Mouse (Mus musculus): ENCODE data around the gene Limk1. TPM values are rescaled to one million over a fixed set of nuclear protein-coding genes. Genes with fewer than 3 reads are reported as not detected.

The Limk1 gene
- polyA plus RNA-seq, 1 experiment, result 6.4 TPM

DNA sequence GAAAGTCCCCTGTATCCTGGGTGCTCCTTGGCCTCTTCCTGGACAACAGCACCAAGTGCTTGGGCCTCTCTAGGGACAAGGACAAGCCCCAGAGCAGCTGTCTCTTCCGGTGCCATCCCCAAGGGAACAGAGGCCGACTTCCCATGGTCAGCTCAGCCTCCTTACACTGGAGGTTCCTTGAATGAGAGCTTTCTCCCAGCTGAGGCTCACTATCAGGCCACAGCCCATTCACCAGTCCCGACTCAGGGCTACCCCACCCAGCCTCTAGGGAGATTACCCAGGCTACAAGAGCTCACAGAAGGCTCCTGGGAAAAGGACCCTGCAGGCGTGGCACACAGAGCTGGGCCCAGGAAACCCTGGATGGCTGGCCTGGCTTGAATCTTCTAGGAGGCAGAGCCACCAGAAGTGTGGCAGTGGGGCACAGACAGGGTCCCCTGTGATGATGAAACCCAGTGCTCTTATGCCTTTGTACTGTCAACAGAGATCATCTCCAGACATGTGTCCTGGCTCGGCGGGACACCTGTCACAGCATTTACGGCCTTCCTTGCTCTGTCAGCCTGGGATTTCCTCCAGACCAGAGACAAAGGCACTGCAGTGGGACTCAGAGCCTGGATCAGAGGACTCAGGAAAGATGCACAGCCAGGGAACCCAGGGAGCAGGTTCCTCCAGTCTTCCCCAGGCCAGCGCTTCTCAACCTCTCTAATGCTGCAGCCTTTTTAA lies 9.4 kb downstream of the Limk1 start:
- Histone ChIP-seq H3K4me1 (ENCODE audit: control insufficient read depth, insufficient read depth, insufficient read length, low read length) (peaks cover 18% of the 10 kb centered on the region), H3K36me3 (ENCODE audit: control insufficient read depth, insufficient read depth, low read length) (no peaks in the 10 kb centered on the region), H3K4me3 (ENCODE audit: low read depth, low read length) (no peak overlapping the region), H3K27ac (ENCODE audit: insufficient read depth, low read depth, low read length) (no peak overlapping the region; the same call in 1 of the 2 replicates), H3K27me3 (ENCODE audit: control insufficient read depth, insufficient read depth, low read length) (no peaks in the 10 kb centered on the region)
- no peak for TF ChIP-seq CTCF (IDR thresholded peaks at IDR 0.05; ENCODE audit: extremely low read depth, insufficient read length, insufficient replicate concordance, low read depth, low read length)
- TF ChIP-seq POLR2A (IDR thresholded peaks at IDR 0.05; ENCODE audit: low read depth, low read length), result no peak
- WGBS, result 51% methylated on average over 8 of the region's 8 CpGs

DNA sequence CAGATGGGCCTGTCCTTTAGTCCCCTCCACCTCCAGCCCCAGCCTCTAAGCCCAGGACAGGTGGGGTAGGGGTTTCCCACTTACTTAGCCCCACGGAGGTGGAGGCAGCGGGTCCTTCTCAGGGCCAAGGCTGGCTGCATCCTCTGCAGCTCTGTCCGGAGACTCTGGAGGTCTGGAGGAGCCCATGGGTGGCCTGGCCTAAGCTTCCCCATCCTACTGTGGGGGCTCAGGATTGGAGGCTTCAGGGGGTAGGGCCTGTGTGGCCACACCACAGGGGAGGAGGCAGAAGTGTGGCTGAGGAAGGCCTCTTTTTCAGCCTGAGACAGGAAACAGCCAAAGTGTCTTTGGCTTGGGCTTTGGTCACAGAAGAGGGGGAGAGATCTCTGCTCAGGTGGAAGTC lies 10.4 kb downstream of the Limk1 start:
- Histone ChIP-seq H3K4me1 (ENCODE audit: control insufficient read depth, insufficient read depth, insufficient read length, low read length) (peaks cover 18% of the 10 kb centered on the region), H3K36me3 (ENCODE audit: control insufficient read depth, insufficient read depth, low read length) (no peaks in the 10 kb centered on the region), H3K4me3 (ENCODE audit: low read depth, low read length) (peak overlapping the region; percentile 46), H3K27me3 (ENCODE audit: control insufficient read depth, insufficient read depth, low read length) (no peaks in the 10 kb centered on the region), H3K27ac (ENCODE audit: insufficient read depth, low read depth, low read length) (peak overlapping the region; percentile 26; the same call in 1 of the 2 replicates)
- 75% methylated on average over 3 of the region's 3 CpGs for WGBS
- TF ChIP-seq CTCF (IDR thresholded peaks at IDR 0.05; ENCODE audit: extremely low read depth, insufficient read length, insufficient replicate concordance, low read depth, low read length) (no peak), POLR2A (IDR thresholded peaks at IDR 0.05; ENCODE audit: low read depth, low read length) (peak; percentile 42; the same call in 1 of the 2 replicates)

DNA sequence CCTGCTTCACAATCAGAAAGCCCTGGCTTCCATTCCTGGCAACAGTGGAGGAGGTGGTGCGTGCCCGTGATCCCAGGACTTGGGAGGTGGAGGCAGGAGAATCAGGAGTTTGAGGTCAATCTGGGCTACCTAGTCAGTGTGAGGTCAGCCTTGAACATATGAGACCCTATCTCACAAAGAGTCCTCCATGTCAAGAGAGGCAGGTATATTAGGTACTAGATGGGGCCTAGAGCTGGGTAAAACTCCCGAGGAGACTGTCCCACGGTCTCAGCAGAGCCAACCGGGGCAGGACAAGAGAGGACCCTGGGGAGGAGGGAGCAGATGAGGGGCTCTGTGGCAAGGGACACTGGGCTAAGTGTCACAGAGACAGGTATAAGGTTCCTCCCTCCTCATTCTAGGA lies 10.9 kb downstream of the Limk1 start:
- Histone ChIP-seq H3K36me3 (ENCODE audit: control insufficient read depth, insufficient read depth, low read length) (no peaks in the 10 kb centered on the region), H3K27ac (ENCODE audit: insufficient read depth, low read depth, low read length) (peak overlapping the region; percentile 17), H3K4me3 (ENCODE audit: low read depth, low read length) (peak overlapping the region; percentile 46), H3K27me3 (ENCODE audit: control insufficient read depth, insufficient read depth, low read length) (no peaks in the 10 kb centered on the region), H3K4me1 (ENCODE audit: control insufficient read depth, insufficient read depth, insufficient read length, low read length) (peaks cover 18% of the 10 kb centered on the region)
- WGBS, result 88% methylated on average over 5 of the region's 5 CpGs
- no peak for TF ChIP-seq CTCF (IDR thresholded peaks at IDR 0.05; ENCODE audit: extremely low read depth, insufficient read length, insufficient replicate concordance, low read depth, low read length)

DNA sequence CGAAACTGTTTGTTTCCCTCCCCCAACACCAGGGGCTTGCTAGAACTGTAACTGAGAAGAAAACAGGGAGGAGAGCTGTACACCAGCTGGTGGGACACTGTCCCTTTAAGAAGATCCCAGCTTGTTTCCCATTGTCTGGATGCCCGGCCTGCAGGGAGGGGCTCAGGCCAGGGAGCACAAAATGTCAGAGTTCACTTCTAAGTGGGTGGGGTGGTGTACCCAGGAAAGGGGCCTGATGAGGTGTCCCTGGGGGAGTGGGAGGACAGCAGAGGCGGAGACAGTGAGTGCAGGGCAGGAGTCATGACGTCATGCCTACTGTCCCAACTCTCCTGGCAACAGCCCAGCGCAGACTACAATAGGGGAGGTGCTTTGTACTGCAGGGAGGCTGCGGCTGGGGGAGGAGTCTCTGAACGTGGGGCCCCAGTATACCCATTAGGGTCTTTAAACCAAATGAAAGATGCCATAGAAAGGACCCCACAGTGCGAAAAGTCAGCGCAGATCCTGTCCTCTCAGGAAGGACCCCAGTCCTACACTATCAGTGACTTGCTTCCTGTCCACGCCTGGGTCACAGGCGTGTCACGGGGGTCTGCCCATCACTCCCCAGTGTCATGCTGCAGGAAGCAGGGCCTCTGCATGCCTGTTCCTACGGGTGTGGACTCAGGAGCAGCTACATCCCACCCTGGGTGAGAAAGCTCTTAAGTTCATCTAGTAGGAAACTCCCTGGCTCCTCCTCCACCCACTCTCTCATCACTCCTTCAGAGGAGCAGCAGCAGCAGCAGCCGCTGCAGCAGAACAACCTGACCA lies 12.2 kb downstream of the Limk1 start:
- no peaks in the 10 kb centered on the region for H3K36me3 ChIP-seq (ENCODE audit: control insufficient read depth, insufficient read depth, low read length)
- 8% methylated on average over 14 of the region's 14 CpGs for WGBS

DNA sequence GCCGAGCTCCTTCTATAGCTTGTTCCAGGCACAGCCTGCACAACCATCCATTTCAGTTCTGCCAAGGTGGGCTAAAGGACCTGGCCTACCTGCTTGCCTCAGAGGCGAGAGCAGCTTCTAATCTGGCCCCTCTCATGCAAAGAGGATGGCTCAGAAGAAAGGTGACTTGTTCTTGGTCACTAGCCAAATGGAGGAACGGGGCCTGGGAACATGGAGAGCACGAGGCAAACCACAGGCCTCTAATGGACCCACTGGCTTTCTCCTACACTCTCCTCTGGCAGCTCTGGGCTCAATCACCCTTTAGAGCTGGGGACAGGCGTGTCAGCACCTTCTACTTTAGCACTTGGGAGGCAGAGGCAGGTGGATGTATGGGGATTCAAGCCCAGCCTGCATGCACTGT lies 13.4 kb downstream of the Limk1 start:
- TF ChIP-seq POLR2A (IDR thresholded peaks at IDR 0.05; ENCODE audit: low read depth, low read length) (no peak), CTCF (IDR thresholded peaks at IDR 0.05; ENCODE audit: extremely low read depth, insufficient read length, insufficient replicate concordance, low read depth, low read length) (no peak)
- H3K36me3 ChIP-seq (ENCODE audit: control insufficient read depth, insufficient read depth, low read length), result no peaks in the 10 kb centered on the region
- no peak overlapping the region for H3K27ac ChIP-seq (ENCODE audit: insufficient read depth, low read depth, low read length)
- no peak overlapping the region for H3K4me3 ChIP-seq (ENCODE audit: low read depth, low read length)
- peaks cover 15% of the 10 kb centered on the region for H3K4me1 ChIP-seq (ENCODE audit: control insufficient read depth, insufficient read depth, insufficient read length, low read length)
- H3K27me3 ChIP-seq (ENCODE audit: control insufficient read depth, insufficient read depth, low read length), result no peaks in the 10 kb centered on the region
- 76% methylated on average over 5 of the region's 5 CpGs for WGBS

More for the DNA sequence above, 12.2 kb downstream of the Limk1 start:
- peaks cover 18% of the 10 kb centered on the region for H3K4me1 ChIP-seq (ENCODE audit: control insufficient read depth, insufficient read depth, insufficient read length, low read length)
- H3K27me3 ChIP-seq (ENCODE audit: control insufficient read depth, insufficient read depth, low read length), result no peaks in the 10 kb centered on the region
- H3K27ac ChIP-seq (ENCODE audit: insufficient read depth, low read depth, low read length), result peak overlapping the region; percentile 40
- H3K4me3 ChIP-seq (ENCODE audit: low read depth, low read length), result peak overlapping the region; percentile 45
- TF ChIP-seq CTCF (IDR thresholded peaks at IDR 0.05; ENCODE audit: extremely low read depth, insufficient read length, insufficient replicate concordance, low read depth, low read length) (no peak), POLR2A (IDR thresholded peaks at IDR 0.05; ENCODE audit: low read depth, low read length) (no peak)

DNA sequence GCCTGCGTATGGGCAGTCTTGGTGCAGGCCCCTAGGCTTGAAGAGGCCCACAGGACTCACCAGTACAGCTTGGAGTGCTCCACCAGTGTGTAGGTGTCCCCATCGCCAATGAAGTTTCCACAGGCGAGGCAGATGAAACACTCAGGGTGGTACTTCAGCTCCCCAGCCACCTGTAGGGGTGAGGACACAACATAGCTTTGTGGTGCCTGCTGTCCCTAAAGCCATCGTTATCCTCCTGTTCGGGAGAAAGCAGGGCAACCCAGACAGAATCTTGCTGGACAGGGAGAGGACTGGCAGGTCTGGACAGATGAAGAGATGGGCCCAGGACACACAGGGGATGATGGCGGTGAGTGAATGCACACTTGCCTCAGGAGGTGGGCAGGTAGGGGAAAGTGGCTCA lies 15.8 kb downstream of the Limk1 start:
- TF ChIP-seq POLR2A (IDR thresholded peaks at IDR 0.05; ENCODE audit: low read depth, low read length) (no peak), CTCF (IDR thresholded peaks at IDR 0.05; ENCODE audit: extremely low read depth, insufficient read length, insufficient replicate concordance, low read depth, low read length) (no peak)
- 93% methylated on average over 6 of the region's 6 CpGs for WGBS

DNA sequence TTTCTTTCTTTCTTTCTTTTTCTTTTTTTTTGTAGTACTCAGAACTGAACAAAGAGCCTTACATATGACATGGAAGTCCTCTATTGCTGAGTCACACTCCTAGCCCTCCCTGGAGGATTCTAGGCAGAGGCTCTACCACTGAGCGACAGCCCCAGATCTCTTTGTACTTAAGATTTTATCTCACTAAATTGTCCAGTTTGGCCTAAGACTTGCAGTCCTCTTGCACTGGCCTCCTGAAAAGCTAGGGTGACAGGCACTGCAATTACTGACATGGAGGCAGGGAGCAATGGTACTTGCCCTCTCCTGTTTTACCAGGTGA lies 16.2 kb downstream of the Limk1 start:
- Histone ChIP-seq H3K4me1 (ENCODE audit: control insufficient read depth, insufficient read depth, insufficient read length, low read length) (peaks cover 12% of the 10 kb centered on the region), H3K4me3 (ENCODE audit: low read depth, low read length) (no peak overlapping the region), H3K27me3 (ENCODE audit: control insufficient read depth, insufficient read depth, low read length) (no peaks in the 10 kb centered on the region), H3K27ac (ENCODE audit: insufficient read depth, low read depth, low read length) (no peak overlapping the region), H3K36me3 (ENCODE audit: control insufficient read depth, insufficient read depth, low read length) (no peaks in the 10 kb centered on the region)
- whole genome bisulfite sequencing, result 90% methylated on average over 1 of the region's 1 CpGs
- no peak for TF ChIP-seq POLR2A (IDR thresholded peaks at IDR 0.05; ENCODE audit: low read depth, low read length)
- no peak for TF ChIP-seq CTCF (IDR thresholded peaks at IDR 0.05; ENCODE audit: extremely low read depth, insufficient read length, insufficient replicate concordance, low read depth, low read length)

More for the DNA sequence above, 15.8 kb downstream of the Limk1 start:
- no peak overlapping the region for H3K4me3 ChIP-seq (ENCODE audit: low read depth, low read length)
- H3K27ac ChIP-seq (ENCODE audit: insufficient read depth, low read depth, low read length), result no peak overlapping the region
- no peaks in the 10 kb centered on the region for H3K36me3 ChIP-seq (ENCODE audit: control insufficient read depth, insufficient read depth, low read length)
- H3K4me1 ChIP-seq (ENCODE audit: control insufficient read depth, insufficient read depth, insufficient read length, low read length), result peaks cover 12% of the 10 kb centered on the region
- no peaks in the 10 kb centered on the region for H3K27me3 ChIP-seq (ENCODE audit: control insufficient read depth, insufficient read depth, low read length)
